Mouse (Mus musculus): Measurements from ENCODE around the gene Gpatch3. TPM values are rescaled to one million over a fixed set of nuclear protein-coding genes. Genes with fewer than 3 reads are reported as not detected.

The Gpatch3 gene
- polyA plus RNA-seq, 1 experiment = 7.9 TPM

GRCm38 (mm10) chr4:133622161-133622695 lies 47.7 kb downstream of the Gpatch3 start:
- Histone ChIP-seq H3K27me3 (ENCODE audit: control insufficient read depth, insufficient read depth, low read length) (no peaks in the 10 kb centered on the region), H3K4me3 (ENCODE audit: control insufficient read depth, insufficient read depth, low read length) (peak overlapping the region; percentile 10), H3K36me3 (ENCODE audit: control insufficient read depth, insufficient read depth, low read length) (peaks cover 4% of the 10 kb centered on the region; the same call in 1 of the 2 replicates), H3K27ac (ENCODE audit: control insufficient read depth, insufficient read depth, low read length) (peak overlapping the region; percentile 91), H3K4me1 (replicated peaks; ENCODE audit: control insufficient read depth, insufficient read depth, low read length) (peaks cover 66% of the 10 kb centered on the region)
- WGBS = 10% methylated on average over 11 of the region's 11 CpGs
- DNase-seq = peak; percentile 46
- TF ChIP-seq POLR2A (IDR thresholded peaks at IDR 0.05; ENCODE audit: control insufficient read depth, extremely low read depth, insufficient read depth, low read length, poor library complexity) (no peak), CTCF (IDR thresholded peaks at IDR 0.05; ENCODE audit: borderline replicate concordance, control insufficient read depth, extremely low read depth, insufficient read depth, low read length, poor library complexity) (no peak)

GRCm38 (mm10) chr4:133624830-133625229 lies 50.3 kb downstream of the Gpatch3 start:
- WGBS = 66% methylated on average over 7 of the region's 7 CpGs
- H3K27ac ChIP-seq (ENCODE audit: control insufficient read depth, insufficient read depth, low read length) = peak overlapping the region; percentile 90; the same call in 1 of the 2 replicates
- TF ChIP-seq CTCF (IDR thresholded peaks at IDR 0.05; ENCODE audit: borderline replicate concordance, control insufficient read depth, extremely low read depth, insufficient read depth, low read length, poor library complexity) (no peak), POLR2A (IDR thresholded peaks at IDR 0.05; ENCODE audit: control insufficient read depth, extremely low read depth, insufficient read depth, low read length, poor library complexity) (no peak)
- no peak overlapping the region for H3K4me3 ChIP-seq (ENCODE audit: control insufficient read depth, insufficient read depth, low read length)
- peaks cover 67% of the 10 kb centered on the region for H3K4me1 ChIP-seq (replicated peaks; ENCODE audit: control insufficient read depth, insufficient read depth, low read length)
- peaks cover 4% of the 10 kb centered on the region; the same call in 1 of the 2 replicates for H3K36me3 ChIP-seq (ENCODE audit: control insufficient read depth, insufficient read depth, low read length)
- no peak for DNase-seq
- H3K27me3 ChIP-seq (ENCODE audit: control insufficient read depth, insufficient read depth, low read length) = no peaks in the 10 kb centered on the region

- peak overlapping the region; percentile 96 for H3K27ac ChIP-seq (ENCODE audit: control insufficient read depth, insufficient read depth, low read length)
- H3K4me3 ChIP-seq (ENCODE audit: control insufficient read depth, insufficient read depth, low read length) = peak overlapping the region; percentile 28
- peaks cover 4% of the 10 kb centered on the region; the same call in 1 of the 2 replicates for H3K36me3 ChIP-seq (ENCODE audit: control insufficient read depth, insufficient read depth, low read length)
- peaks cover 65% of the 10 kb centered on the region for H3K4me1 ChIP-seq (replicated peaks; ENCODE audit: control insufficient read depth, insufficient read depth, low read length)
- no peaks in the 10 kb centered on the region for H3K27me3 ChIP-seq (ENCODE audit: control insufficient read depth, insufficient read depth, low read length)
- 5% methylated on average over 11 of the region's 11 CpGs for WGBS
- peak; percentile 75 for DNase-seq
- peak; percentile 58; the same call in 1 of the 2 replicates for TF ChIP-seq CTCF (IDR thresholded peaks at IDR 0.05; ENCODE audit: borderline replicate concordance, control insufficient read depth, extremely low read depth, insufficient read depth, low read length, poor library complexity)
- peak; percentile 29; the same call in 1 of the 2 replicates for TF ChIP-seq POLR2A (IDR thresholded peaks at IDR 0.05; ENCODE audit: control insufficient read depth, extremely low read depth, insufficient read depth, low read length, poor library complexity)
Measured at GRCm38 (mm10) chr4:133625621-133626071, 51.1 kb downstream of the Gpatch3 start.

GRCm38 (mm10) chr4:133626221-133626620 lies 51.7 kb downstream of the Gpatch3 start:
- no peaks in the 10 kb centered on the region for H3K27me3 ChIP-seq (ENCODE audit: control insufficient read depth, insufficient read depth, low read length)
- no peak for DNase-seq
- 16% methylated on average over 5 of the region's 5 CpGs for WGBS
- peak overlapping the region; percentile 96 for H3K27ac ChIP-seq (ENCODE audit: control insufficient read depth, insufficient read depth, low read length)
- H3K36me3 ChIP-seq (ENCODE audit: control insufficient read depth, insufficient read depth, low read length) = peaks cover 4% of the 10 kb centered on the region; the same call in 1 of the 2 replicates
- peaks cover 65% of the 10 kb centered on the region for H3K4me1 ChIP-seq (replicated peaks; ENCODE audit: control insufficient read depth, insufficient read depth, low read length)
- no peak for TF ChIP-seq POLR2A (IDR thresholded peaks at IDR 0.05; ENCODE audit: control insufficient read depth, extremely low read depth, insufficient read depth, low read length, poor library complexity)
- no peak overlapping the region for H3K4me3 ChIP-seq (ENCODE audit: control insufficient read depth, insufficient read depth, low read length)

GRCm38 (mm10) chr4:133626621-133627020 lies 52.1 kb downstream of the Gpatch3 start:
- Histone ChIP-seq H3K36me3 (ENCODE audit: control insufficient read depth, insufficient read depth, low read length) (peaks cover 4% of the 10 kb centered on the region; the same call in 1 of the 2 replicates), H3K4me3 (ENCODE audit: control insufficient read depth, insufficient read depth, low read length) (no peak overlapping the region), H3K27me3 (ENCODE audit: control insufficient read depth, insufficient read depth, low read length) (no peaks in the 10 kb centered on the region), H3K27ac (ENCODE audit: control insufficient read depth, insufficient read depth, low read length) (peak overlapping the region; percentile 96), H3K4me1 (replicated peaks; ENCODE audit: control insufficient read depth, insufficient read depth, low read length) (peaks cover 66% of the 10 kb centered on the region)
- DNase-seq = no peak
- no peak for TF ChIP-seq CTCF (IDR thresholded peaks at IDR 0.05; ENCODE audit: borderline replicate concordance, control insufficient read depth, extremely low read depth, insufficient read depth, low read length, poor library complexity)
- no peak for TF ChIP-seq POLR2A (IDR thresholded peaks at IDR 0.05; ENCODE audit: control insufficient read depth, extremely low read depth, insufficient read depth, low read length, poor library complexity)
- 93% methylated on average over 9 of the region's 9 CpGs for WGBS

GRCm38 (mm10) chr4:133627039-133627438 lies 52.5 kb downstream of the Gpatch3 start:
- Histone ChIP-seq H3K27ac (ENCODE audit: control insufficient read depth, insufficient read depth, low read length) (peak overlapping the region; percentile 96), H3K4me1 (replicated peaks; ENCODE audit: control insufficient read depth, insufficient read depth, low read length) (peaks cover 66% of the 10 kb centered on the region), H3K36me3 (ENCODE audit: control insufficient read depth, insufficient read depth, low read length) (peaks cover 4% of the 10 kb centered on the region; the same call in 1 of the 2 replicates), H3K4me3 (ENCODE audit: control insufficient read depth, insufficient read depth, low read length) (no peak overlapping the region), H3K27me3 (ENCODE audit: control insufficient read depth, insufficient read depth, low read length) (no peaks in the 10 kb centered on the region)
- 97% methylated on average over 14 of the region's 14 CpGs for WGBS
- DNase-seq = no peak
- no peak for TF ChIP-seq CTCF (IDR thresholded peaks at IDR 0.05; ENCODE audit: borderline replicate concordance, control insufficient read depth, extremely low read depth, insufficient read depth, low read length, poor library complexity)
- TF ChIP-seq POLR2A (IDR thresholded peaks at IDR 0.05; ENCODE audit: control insufficient read depth, extremely low read depth, insufficient read depth, low read length, poor library complexity) = no peak
